Mouse (Mus musculus) erythroblast, embryonic 14.5 days (primary cell): Measurements from ENCODE around the gene Gm12117.

Source experiments
- GATA1 ChIP-seq: IDR thresholded peaks from 2 replicates; pipeline ENCODE4 v1.6.1; 2012; ENCODE audit warnings: low read length, inconsistent platforms, mixed read lengths
- TAL1 ChIP-seq: IDR thresholded peaks from 3 replicates; pipeline ENCODE4 v1.6.1; 2012; ENCODE audit warnings: low read length, inconsistent platforms, mixed read lengths

DNA sequence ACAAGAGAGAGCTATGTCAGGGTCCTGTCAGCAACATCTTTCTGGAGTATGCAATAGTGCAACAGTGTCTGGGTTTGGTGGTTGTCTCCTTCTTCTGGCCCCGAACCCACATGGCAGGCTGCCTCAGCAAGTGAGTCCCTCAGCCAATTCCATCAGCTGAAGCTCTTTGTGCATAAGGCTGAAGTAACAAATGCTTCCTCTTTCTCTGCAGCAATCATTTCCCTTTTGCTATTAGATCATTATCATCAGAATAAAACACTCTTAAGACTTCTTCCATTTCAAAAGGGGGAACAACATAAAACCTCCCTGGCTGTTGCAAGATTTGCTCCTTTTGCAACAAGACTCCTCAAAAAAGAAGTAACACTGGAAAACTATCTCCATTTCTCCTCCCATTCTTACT lies 2.2 kb downstream of the Gm12117 start:
- TF ChIP-seq TAL1 (no peak), GATA1 (no peak)
